Mouse (Mus musculus) liver, adult 2 months (tissue): ENCODE measurements at regions not wholly inside any gene's neighbourhood (a gene's known extent, or its start where the extent isn't known, plus 50 kb on each side); places are given as distances from the start of the nearest gene placed in this dataset.
A peak's percentile ranks its signal among the peaks of the same experiment; 100 is the strongest.

Experiments
- DNase-seq: peaks from one replicate; pipeline ENCODE4 v3.0.0-alpha.2; 2011; ENCODE audit warnings: low read depth, low spot score; ENCODE audit errors: extremely low read depth
- H3K27ac ChIP-seq: fragments of 200-500 bp; replicated peaks from 2 replicates; pipeline ENCODE4 v1.5.1; 2012; ENCODE audit warnings: low read depth, mild to moderate bottlenecking, control low read depth, inconsistent platforms, low read length; ENCODE audit not compliant: insufficient read depth
- H3K27me3 ChIP-seq: fragments of 200-500 bp; 2 replicates; pipeline ENCODE4 v1.6.1; 2012; ENCODE audit warnings: mild to moderate bottlenecking, moderate library complexity, low read length, inconsistent platforms; ENCODE audit not compliant: control insufficient read depth, insufficient read depth
- H3K36me3 ChIP-seq: fragments of 200-500 bp; 2 replicates; pipeline ENCODE4 v1.6.1; 2012; ENCODE audit warnings: low read length, inconsistent platforms; ENCODE audit not compliant: control insufficient read depth, insufficient read depth
- H3K4me1 ChIP-seq: fragments of 200-500 bp; 2 replicates; pipeline ENCODE4 v1.6.1; 2011; ENCODE audit warnings: low read length; ENCODE audit not compliant: control insufficient read depth, insufficient read depth
- H3K4me3 ChIP-seq: fragments of 200-500 bp; 2 replicates; pipeline ENCODE4 v1.5.1; 2011; ENCODE audit warnings: low read depth, mild to moderate bottlenecking, control low read depth, low read length, moderate library complexity; ENCODE audit not compliant: insufficient read depth
- H3K79me2 ChIP-seq: fragments of 200-500 bp; 2 replicates; pipeline ENCODE4 v1.6.1; 2012; ENCODE audit warnings: inconsistent platforms, mild to moderate bottlenecking, low read length, moderate library complexity; ENCODE audit not compliant: control insufficient read depth, insufficient read depth
- H3K9ac ChIP-seq: fragments of 200-500 bp; 2 replicates; pipeline ENCODE4 v1.6.1; 2012; ENCODE audit warnings: low read depth, mild to moderate bottlenecking, control low read depth, inconsistent platforms, low read length
- CTCF ChIP-seq: fragments of 200-500 bp; IDR thresholded peaks from 2 replicates; pipeline ENCODE4 v1.5.1; 2011; ENCODE audit warnings: low read depth, low read length, control low read depth
- POLR2A ChIP-seq: fragments of 200-500 bp; IDR thresholded peaks from 2 replicates; pipeline ENCODE4 v1.6.1; 2011; ENCODE audit warnings: low read length, control low read depth; ENCODE audit not compliant: insufficient read depth; ENCODE audit errors: extremely low read depth
- WGBS: fragments of 180-500 bp; shearing (Covaris S2); methylation state at CpG from one replicate; pipeline ENCODE4 v1.1.7; 2018; 5-methylcytosine and 5-hydroxymethylcytosine counted together

DNA sequence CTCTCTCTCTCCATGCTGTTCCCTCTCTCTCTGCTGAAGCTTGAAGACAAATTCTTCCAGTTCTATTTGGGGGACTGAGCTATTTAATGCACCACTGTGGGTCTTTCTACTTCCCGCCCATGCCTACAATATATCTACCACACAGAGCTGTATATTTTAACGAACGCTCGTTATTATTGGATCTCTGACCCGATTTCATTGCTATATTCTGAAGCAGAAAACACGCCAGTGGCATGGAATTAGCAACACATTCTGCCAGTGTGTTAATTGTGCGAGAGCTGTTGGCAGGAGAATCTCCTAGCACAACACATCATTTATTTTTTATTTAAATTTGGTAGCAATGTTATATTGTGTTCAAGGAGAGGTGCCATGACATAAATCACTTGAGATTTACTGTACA, 497.2 kb upstream of the Smim15 start:
- Histone ChIP-seq H3K4me1 (peaks cover 2% of the 10 kb centered on the region; the same call in 1 of the 2 replicates), H3K9ac (no peak overlapping the region), H3K36me3 (no peaks in the 10 kb centered on the region), H3K27me3 (no peaks in the 10 kb centered on the region), H3K27ac (no peak overlapping the region), H3K4me3 (no peak overlapping the region), H3K79me2 (no peaks in the 10 kb centered on the region)
- no peak for TF ChIP-seq POLR2A
- TF ChIP-seq CTCF = no peak
- DNase-seq = no peak
- WGBS = 93% methylated on average over 7 of the region's 7 CpGs

DNA sequence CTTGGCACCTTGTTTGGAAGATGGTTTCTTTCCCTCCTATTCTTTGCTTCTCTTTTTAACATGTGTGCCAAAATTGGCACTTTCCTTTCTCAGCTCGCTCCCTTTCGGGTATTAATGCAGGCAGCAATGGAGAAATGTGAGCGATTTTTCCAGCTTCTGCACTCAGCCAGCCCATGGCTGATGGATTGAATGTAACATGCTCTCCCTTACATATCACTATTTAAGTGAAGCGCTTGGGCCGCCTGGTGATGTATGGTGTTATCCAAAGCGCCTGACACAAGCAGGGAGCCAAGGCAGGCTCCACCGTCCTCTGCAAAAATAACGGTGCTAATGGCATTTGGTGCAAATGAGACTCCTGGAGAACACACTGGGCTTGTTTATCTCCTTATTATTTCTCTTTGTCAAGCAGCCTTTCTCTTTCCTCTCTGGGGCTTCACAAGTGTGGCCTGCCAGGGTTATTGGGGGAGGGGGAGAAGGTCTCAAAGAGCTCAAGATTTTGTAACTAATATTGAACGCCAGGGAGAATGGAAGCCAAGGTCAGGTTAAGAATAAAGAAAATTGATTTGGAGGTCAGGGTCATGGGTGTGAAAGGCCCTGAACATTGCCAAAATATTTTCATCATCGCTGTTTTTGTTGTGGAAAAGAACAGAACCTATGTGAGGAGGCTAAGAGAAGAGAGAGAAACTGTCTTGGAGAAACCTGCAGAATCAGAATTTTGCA, 497.9 kb upstream of the Smim15 start:
- no peak overlapping the region for H3K9ac ChIP-seq
- peak; percentile 65 for DNase-seq
- H3K36me3 ChIP-seq = no peaks in the 10 kb centered on the region
- TF ChIP-seq POLR2A = no peak
- no peak for TF ChIP-seq CTCF
- H3K4me1 ChIP-seq = peaks cover 2% of the 10 kb centered on the region; the same call in 1 of the 2 replicates
- no peaks in the 10 kb centered on the region for H3K79me2 ChIP-seq
- no peak overlapping the region for H3K4me3 ChIP-seq
- no peaks in the 10 kb centered on the region for H3K27me3 ChIP-seq
- no peak overlapping the region for H3K27ac ChIP-seq
- 65% methylated on average over 10 of the region's 10 CpGs for WGBS

DNA sequence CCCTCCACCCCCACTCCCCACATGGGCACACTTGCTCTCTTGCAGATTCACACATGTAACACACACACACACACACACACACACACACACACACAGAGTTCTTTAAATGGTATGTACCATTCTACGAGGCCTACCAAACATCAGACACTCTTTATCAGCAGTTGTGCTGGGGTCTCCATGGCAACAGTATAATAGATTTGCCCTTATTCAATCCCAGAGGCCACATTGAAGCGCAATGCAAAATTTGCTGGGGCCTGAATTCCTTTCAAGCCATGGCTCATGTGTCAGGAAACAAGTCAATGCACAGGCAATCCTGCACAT, 502.7 kb upstream of the Smim15 start:
- Histone ChIP-seq H3K27me3 (no peaks in the 10 kb centered on the region), H3K4me1 (peaks cover 2% of the 10 kb centered on the region; the same call in 1 of the 2 replicates), H3K79me2 (no peaks in the 10 kb centered on the region), H3K4me3 (no peak overlapping the region), H3K27ac (no peak overlapping the region), H3K9ac (no peak overlapping the region), H3K36me3 (no peaks in the 10 kb centered on the region)
- WGBS = 70% methylated on average over 2 of the region's 2 CpGs
- DNase-seq = no peak
- TF ChIP-seq CTCF (no peak), POLR2A (no peak)

DNA sequence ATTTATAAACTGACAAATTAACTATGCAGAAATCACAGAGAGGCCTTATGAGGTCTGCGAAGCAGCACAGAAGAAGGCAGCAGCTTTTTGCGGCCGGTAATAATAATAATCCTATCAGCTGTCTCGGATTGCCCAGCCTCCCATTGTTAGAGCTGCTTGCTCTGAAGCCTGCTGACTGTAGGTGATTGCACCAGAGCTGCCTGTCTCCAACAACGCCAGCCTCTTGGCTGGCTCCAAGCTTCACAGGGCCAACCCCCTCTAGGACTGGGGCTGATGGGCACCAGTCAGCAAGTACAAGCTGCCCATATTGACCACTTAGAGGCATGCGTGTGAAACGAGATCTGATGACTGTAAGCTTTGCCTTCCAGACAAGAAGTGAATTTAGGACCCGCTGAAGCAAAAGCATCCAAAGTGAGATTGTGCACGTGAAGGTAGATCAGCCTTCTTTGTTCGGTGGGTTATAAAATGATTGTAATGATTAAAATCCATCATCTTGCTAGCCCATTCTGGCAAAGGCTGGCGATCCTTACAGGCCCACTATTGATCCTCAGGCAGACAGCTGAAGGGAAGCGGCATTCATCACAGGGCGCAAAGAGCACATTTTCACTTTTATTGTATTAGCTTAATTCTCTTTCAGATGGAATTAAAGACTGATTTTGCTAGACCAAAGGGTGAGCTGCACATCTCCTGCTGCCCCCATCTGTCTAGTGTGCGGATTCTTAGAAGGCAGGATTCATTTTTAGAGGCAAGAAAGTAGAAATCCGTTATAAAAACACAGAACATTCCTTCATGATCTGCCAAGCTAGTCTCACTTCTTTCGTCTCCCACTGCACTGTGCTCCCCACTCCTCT, 503.2 kb upstream of the Smim15 start:
- no peak overlapping the region for H3K27ac ChIP-seq
- H3K4me3 ChIP-seq = no peak overlapping the region
- no peaks in the 10 kb centered on the region for H3K36me3 ChIP-seq
- WGBS = 88% methylated on average over 16 of the region's 16 CpGs
- no peaks in the 10 kb centered on the region for H3K4me1 ChIP-seq
- H3K9ac ChIP-seq = no peak overlapping the region
- no peaks in the 10 kb centered on the region for H3K79me2 ChIP-seq
- no peak for TF ChIP-seq POLR2A
- no peak for TF ChIP-seq CTCF
- no peaks in the 10 kb centered on the region for H3K27me3 ChIP-seq
- DNase-seq = no peak

DNA sequence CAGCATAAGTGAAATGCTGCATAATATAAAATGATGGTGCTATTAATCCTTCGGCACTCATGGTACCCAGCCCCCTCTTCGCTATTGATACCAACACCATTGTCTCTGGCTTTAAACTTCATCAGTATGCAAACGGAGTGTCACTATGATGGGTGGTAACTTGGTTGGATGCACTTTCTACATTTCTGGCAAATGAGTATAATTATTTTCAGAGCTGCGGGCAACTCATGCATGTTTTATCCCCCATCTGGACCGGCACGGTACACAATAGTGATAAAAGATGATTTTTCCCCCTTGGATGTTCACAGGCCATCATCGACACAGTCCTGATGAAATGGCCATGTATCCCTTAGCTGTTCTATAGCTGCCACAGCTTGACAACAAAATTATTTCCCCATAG, 503.9 kb upstream of the Smim15 start:
- DNase-seq = no peak
- H3K4me1 ChIP-seq = no peaks in the 10 kb centered on the region
- 94% methylated on average over 7 of the region's 7 CpGs for WGBS
- TF ChIP-seq CTCF (no peak), POLR2A (no peak)
- no peak overlapping the region for H3K27ac ChIP-seq
- no peak overlapping the region for H3K9ac ChIP-seq
- no peak overlapping the region for H3K4me3 ChIP-seq
- no peaks in the 10 kb centered on the region for H3K36me3 ChIP-seq
- H3K27me3 ChIP-seq = no peaks in the 10 kb centered on the region
- H3K79me2 ChIP-seq = no peaks in the 10 kb centered on the region

DNA sequence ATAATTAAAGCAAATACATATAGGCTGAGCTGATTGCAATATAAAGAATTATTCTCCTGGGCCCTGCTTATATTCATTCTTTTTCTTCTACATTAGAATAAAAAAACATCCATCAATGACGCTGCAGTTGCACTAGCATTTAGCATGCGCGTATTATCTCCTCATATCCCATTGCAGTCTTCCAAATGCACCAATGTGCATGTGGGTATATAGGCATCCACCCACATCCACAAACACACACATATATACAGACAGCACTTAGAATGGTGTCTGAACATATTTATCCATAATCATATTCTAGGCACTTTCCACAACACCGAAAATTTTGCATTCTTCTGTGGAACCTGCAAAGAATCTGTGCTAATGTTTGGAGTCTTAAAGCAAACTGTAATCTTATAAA, 504.4 kb upstream of the Smim15 start:
- no peaks in the 10 kb centered on the region for H3K27me3 ChIP-seq
- no peaks in the 10 kb centered on the region for H3K36me3 ChIP-seq
- H3K27ac ChIP-seq = no peak overlapping the region
- no peak overlapping the region for H3K9ac ChIP-seq
- no peak for DNase-seq
- TF ChIP-seq CTCF (no peak), POLR2A (no peak)
- no peaks in the 10 kb centered on the region for H3K4me1 ChIP-seq
- H3K79me2 ChIP-seq = no peaks in the 10 kb centered on the region
- no peak overlapping the region for H3K4me3 ChIP-seq
- WGBS = 97% methylated on average over 4 of the region's 4 CpGs
